Comparison of ENCODE assay signal across 14 mouse cellular contexts in genomic region chr14:25199900-25200299, GRCm38 (mm10).
A peak's percentile ranks its signal among the peaks of the same experiment; 100 is the strongest.
DNase-seq lines count a peak whose midpoint lies in the region; ATAC-seq lines count a peak whose summit lies in the region.
"Had no signal": no experiment of that assay in that cellular context is flagged by ENCODE, and none has a peak within 500 bp of the region (broad histone marks: within the 10 kb centered on the region; RNA-seq: fewer than 3 reads in every experiment).

No protein-coding gene starts in this region.

- no peak for DNase-seq in heart, postnatal 25 days (ENCODE audit: low spot score)
- DNase-seq in midbrain, embryonic 10.5 days (ENCODE audit: low spot score), result no peak
- no peak for DNase-seq in limb, embryonic 11.5 days (ENCODE audit: low spot score)
- no peak for DNase-seq in natural killer cell, adult 2 months (ENCODE audit: low spot score in 2 of 2)
- no peak for DNase-seq in midbrain, embryonic 14.5 days
- DNase-seq: adrenal gland, adult 2 months; kidney, postnatal 36 days; lung, adult 2 months; thymus, postnatal 4 days had no signal

- H3K36me3 ChIP-seq in heart, embryonic 15.5 days, result no peaks in the 10 kb centered on the region
- H3K36me3 ChIP-seq in midbrain, embryonic 10.5 days, result no peaks in the 10 kb centered on the region
- no peaks in the 10 kb centered on the region for H3K36me3 ChIP-seq in midbrain, embryonic 15.5 days (replicated peaks)
- H3K36me3 ChIP-seq in limb, embryonic 11.5 days (ENCODE audit: control insufficient read depth, insufficient read depth, low read length), result no peaks in the 10 kb centered on the region
- no peaks in the 10 kb centered on the region for H3K36me3 ChIP-seq in midbrain, embryonic 14.5 days (ENCODE audit: control insufficient read depth, insufficient read depth, low read length)
- H3K36me3 ChIP-seq: forebrain, embryonic 15.5 days; hindbrain, embryonic 12.5 days had no signal

- no peaks in the 10 kb centered on the region for H3K27me3 ChIP-seq in heart, embryonic 15.5 days
- no peaks in the 10 kb centered on the region for H3K27me3 ChIP-seq in midbrain, embryonic 10.5 days (ENCODE audit: low read depth, poor library complexity, severe bottlenecking)
- H3K27me3 ChIP-seq in midbrain, embryonic 15.5 days (replicated peaks), result no peaks in the 10 kb centered on the region
- H3K27me3 ChIP-seq in limb, embryonic 11.5 days (ENCODE audit: control insufficient read depth, insufficient read depth, low read length), result no peaks in the 10 kb centered on the region
- no peaks in the 10 kb centered on the region for H3K27me3 ChIP-seq in midbrain, embryonic 14.5 days (ENCODE audit: control insufficient read depth, insufficient read depth, low read length)
- H3K27me3 ChIP-seq: CH12.LX; forebrain, embryonic 15.5 days; hindbrain, embryonic 12.5 days had no signal

- intact Hi-C loops in heart, postnatal 25 days (cut with DNase I), result no loop called here

- peaks cover 21% of the 10 kb centered on the region for H3K4me1 ChIP-seq in heart, embryonic 15.5 days (replicated peaks)
- H3K4me1 ChIP-seq in midbrain, embryonic 10.5 days, result peaks cover 9% of the 10 kb centered on the region
- peaks cover 3% of the 10 kb centered on the region; the same call in 1 of the 2 replicates for H3K4me1 ChIP-seq in midbrain, embryonic 15.5 days
- H3K4me1 ChIP-seq in limb, embryonic 11.5 days (ENCODE audit: control insufficient read depth, insufficient read depth, low read length), result peaks cover 24% of the 10 kb centered on the region
- H3K4me1 ChIP-seq in midbrain, embryonic 14.5 days (ENCODE audit: control insufficient read depth, insufficient read depth, low read length), result no peaks in the 10 kb centered on the region
- H3K4me1 ChIP-seq: hindbrain, embryonic 12.5 days had no signal

- H3K27ac ChIP-seq in heart, embryonic 15.5 days, result peak overlapping the region; percentile 43; the same call in 1 of the 2 replicates
- peak overlapping the region; percentile 55; the same call in 1 of the 2 replicates for H3K27ac ChIP-seq in midbrain, embryonic 10.5 days (replicated peaks)
- no peak overlapping the region for H3K27ac ChIP-seq in midbrain, embryonic 15.5 days
- H3K27ac ChIP-seq in limb, embryonic 11.5 days (replicated peaks; ENCODE audit: low read depth, low read length), result 0 out of 2 replicates have a peak overlapping the region, but pooled peaks have one; percentile 36
- no peak overlapping the region for H3K27ac ChIP-seq in midbrain, embryonic 14.5 days (replicated peaks; ENCODE audit: low read depth, low read length)
- H3K27ac ChIP-seq: forebrain, embryonic 15.5 days; hindbrain, embryonic 12.5 days had no signal

- no peak for ATAC-seq in heart, embryonic 15.5 days (replicated peaks; ENCODE audit: insufficient number of reproducible peaks, insufficient read depth, low FRiP score, low read depth)
- ATAC-seq in midbrain, embryonic 15.5 days (replicated peaks), result no peak
- no peak for ATAC-seq in limb, embryonic 11.5 days (ENCODE audit: insufficient number of reproducible peaks, low FRiP score, low TSS enrichment, low read depth)
- no peak for ATAC-seq in midbrain, embryonic 14.5 days (ENCODE audit: low FRiP score, low TSS enrichment)
- ATAC-seq: forebrain, embryonic 15.5 days had no signal

- H3K4me2 ChIP-seq in heart, embryonic 15.5 days, result no peak overlapping the region
- H3K4me2 ChIP-seq in midbrain, embryonic 15.5 days, result no peak overlapping the region
- no peak overlapping the region for H3K4me2 ChIP-seq in limb, embryonic 11.5 days (ENCODE audit: low read depth, severe bottlenecking)
- no peak overlapping the region for H3K4me2 ChIP-seq in midbrain, embryonic 14.5 days (ENCODE audit: low read length)
- H3K4me2 ChIP-seq: forebrain, embryonic 15.5 days; hindbrain, embryonic 12.5 days had no signal

- WGBS in heart, embryonic 15.5 days, result 70% methylated on average over 3 of the region's 3 CpGs
- WGBS in midbrain, embryonic 10.5 days, result 82% methylated on average over 3 of the region's 3 CpGs
- WGBS in midbrain, embryonic 15.5 days, result 83% methylated on average over 3 of the region's 3 CpGs
- 88% methylated on average over 3 of the region's 3 CpGs for WGBS in limb, embryonic 11.5 days
- WGBS in midbrain, embryonic 14.5 days, result 89% methylated on average over 3 of the region's 3 CpGs

- no peak overlapping the region for H3K9ac ChIP-seq in heart, embryonic 15.5 days
- no peak overlapping the region for H3K9ac ChIP-seq in midbrain, embryonic 15.5 days
- no peak overlapping the region for H3K9ac ChIP-seq in limb, embryonic 11.5 days (ENCODE audit: low read length)
- H3K9ac ChIP-seq in midbrain, embryonic 14.5 days (replicated peaks; ENCODE audit: low read length), result no peak overlapping the region
- H3K9ac ChIP-seq: forebrain, embryonic 15.5 days; hindbrain, embryonic 12.5 days had no signal

- no peak overlapping the region for H3K4me3 ChIP-seq in heart, embryonic 15.5 days
- H3K4me3 ChIP-seq in midbrain, embryonic 10.5 days, result no peak overlapping the region
- no peak overlapping the region for H3K4me3 ChIP-seq in midbrain, embryonic 15.5 days
- no peak overlapping the region for H3K4me3 ChIP-seq in limb, embryonic 11.5 days (ENCODE audit: low read depth, low read length)
- H3K4me3 ChIP-seq in midbrain, embryonic 14.5 days (replicated peaks; ENCODE audit: low read depth, low read length), result no peak overlapping the region
- H3K4me3 ChIP-seq: forebrain, embryonic 15.5 days; hindbrain, embryonic 12.5 days had no signal

- H3K9me3 ChIP-seq in heart, embryonic 15.5 days (replicated peaks), result no peaks in the 10 kb centered on the region
- no peaks in the 10 kb centered on the region for H3K9me3 ChIP-seq in midbrain, embryonic 10.5 days (replicated peaks)
- no peaks in the 10 kb centered on the region for H3K9me3 ChIP-seq in midbrain, embryonic 15.5 days
- no peaks in the 10 kb centered on the region for H3K9me3 ChIP-seq in limb, embryonic 11.5 days (ENCODE audit: control insufficient read depth, low read length)
- H3K9me3 ChIP-seq in midbrain, embryonic 14.5 days (ENCODE audit: control insufficient read depth, low read length), result no peaks in the 10 kb centered on the region
- H3K9me3 ChIP-seq: forebrain, embryonic 15.5 days; hindbrain, embryonic 12.5 days had no signal

Comparison
In these comparisons a context has a peak if more than half of its experiments do, and no peak if none do; other contexts are left out.
1. H3K27ac ChIP-seq: peak in heart, embryonic 15.5 days (single experiment), midbrain, embryonic 10.5 days (single experiment) and limb, embryonic 11.5 days (single experiment); none in midbrain, embryonic 15.5 days (single experiment) and midbrain, embryonic 14.5 days (single experiment).